ENCODE assay signal across 12 mouse cellular contexts in genomic region chr6:118711677-118712322, GRCm38 (mm10).
A peak's percentile ranks its signal among the peaks of the same experiment; 100 is the strongest.
DNase-seq lines count a peak whose midpoint lies in the region; ATAC-seq and TF ChIP-seq lines count a peak whose summit lies in the region.
"Had no signal": no experiment of that assay in that cellular context is flagged by ENCODE, and none has a peak within 500 bp of the region (broad histone marks: within the 10 kb centered on the region; RNA-seq: fewer than 3 reads in every experiment).

No protein-coding gene starts in this region.

- H3K4me1 ChIP-seq in hindbrain, embryonic 12.5 days, result 0 out of 2 replicates have a peak, but pooled peaks cover 3% of the 10 kb centered on the region

- no peak overlapping the region for H3K4me3 ChIP-seq in left cerebral cortex, adult 2 months
- H3K4me3 ChIP-seq in hindbrain, embryonic 12.5 days, result no peak overlapping the region
- H3K4me3 ChIP-seq: limb, embryonic 10.5 days had no signal

- no peak overlapping the region for H3K9ac ChIP-seq in hindbrain, embryonic 12.5 days
- H3K9ac ChIP-seq: liver, postnatal 0 days had no signal

- no peak for ATAC-seq in hindbrain, embryonic 12.5 days (ENCODE audit: low FRiP score)
- ATAC-seq: liver, postnatal 0 days had no signal

- 86% methylated on average over 14 of the region's 14 CpGs for WGBS in hindbrain, embryonic 12.5 days

- no peaks in the 10 kb centered on the region for H3K36me3 ChIP-seq in hindbrain, embryonic 12.5 days

- DNase-seq in cerebellum, adult 9-11 months, result peak; percentile 65
- DNase-seq in cerebellum, postnatal 4 days (ENCODE audit: low spot score in 2 of 2), result no peak
- peak; percentile 85 for DNase-seq in right cerebral cortex, adult 18-20 months
- no peak for DNase-seq in right cerebral cortex, postnatal 4 days
- DNase-seq in left cerebral cortex, adult 2 months (ENCODE audit: extremely low spot score in 1 of 2, low spot score in 2 of 2), result peak; percentile 41 to 60
- DNase-seq in telencephalon, adult 2 months (ENCODE audit: low read depth, low spot score), result peak; percentile 55
- no peak for DNase-seq in lung, postnatal 14 days
- DNase-seq: adrenal gland, postnatal 36 days; embryo, embryonic 11 days; liver, postnatal 0 days had no signal

- no peaks in the 10 kb centered on the region for H3K9me3 ChIP-seq in hindbrain, embryonic 12.5 days (replicated peaks)
- H3K9me3 ChIP-seq: limb, embryonic 10.5 days had no signal

- H3K27ac ChIP-seq in left cerebral cortex, adult 2 months, result peak overlapping the region; percentile 12; the same call in 1 of the 2 replicates
- no peak overlapping the region for H3K27ac ChIP-seq in hindbrain, embryonic 12.5 days
- H3K27ac ChIP-seq: limb, embryonic 10.5 days had no signal

- TF ChIP-seq CTCF in left cerebral cortex, adult 2 months (IDR thresholded peaks at IDR 0.05), result no peak

- intact Hi-C loops in left cerebral cortex, adult 2 months (cut with DNase I), result no loop called here

- no peak overlapping the region for H3K4me2 ChIP-seq in hindbrain, embryonic 12.5 days (replicated peaks)

- H3K27me3 ChIP-seq in hindbrain, embryonic 12.5 days, result no peaks in the 10 kb centered on the region

Comparison
In these comparisons a context has a peak if more than half of its experiments do, and no peak if none do; other contexts are left out.
1. DNase-seq: peak in cerebellum, adult 9-11 months (single experiment), right cerebral cortex, adult 18-20 months (single experiment), left cerebral cortex, adult 2 months (2 of 2) and telencephalon, adult 2 months (single experiment); none in cerebellum, postnatal 4 days (0 of 2), right cerebral cortex, postnatal 4 days (single experiment) and lung, postnatal 14 days (single experiment).